Mouse (Mus musculus): ENCODE results near the gene P3h4. TPM values are rescaled to one million over a fixed set of nuclear protein-coding genes. Genes with fewer than 3 reads are reported as not detected.

P3h4 gene
- total RNA-seq (2021) = 1 to 10 TPM; 9.2 to 9.8 TPM

DNA sequence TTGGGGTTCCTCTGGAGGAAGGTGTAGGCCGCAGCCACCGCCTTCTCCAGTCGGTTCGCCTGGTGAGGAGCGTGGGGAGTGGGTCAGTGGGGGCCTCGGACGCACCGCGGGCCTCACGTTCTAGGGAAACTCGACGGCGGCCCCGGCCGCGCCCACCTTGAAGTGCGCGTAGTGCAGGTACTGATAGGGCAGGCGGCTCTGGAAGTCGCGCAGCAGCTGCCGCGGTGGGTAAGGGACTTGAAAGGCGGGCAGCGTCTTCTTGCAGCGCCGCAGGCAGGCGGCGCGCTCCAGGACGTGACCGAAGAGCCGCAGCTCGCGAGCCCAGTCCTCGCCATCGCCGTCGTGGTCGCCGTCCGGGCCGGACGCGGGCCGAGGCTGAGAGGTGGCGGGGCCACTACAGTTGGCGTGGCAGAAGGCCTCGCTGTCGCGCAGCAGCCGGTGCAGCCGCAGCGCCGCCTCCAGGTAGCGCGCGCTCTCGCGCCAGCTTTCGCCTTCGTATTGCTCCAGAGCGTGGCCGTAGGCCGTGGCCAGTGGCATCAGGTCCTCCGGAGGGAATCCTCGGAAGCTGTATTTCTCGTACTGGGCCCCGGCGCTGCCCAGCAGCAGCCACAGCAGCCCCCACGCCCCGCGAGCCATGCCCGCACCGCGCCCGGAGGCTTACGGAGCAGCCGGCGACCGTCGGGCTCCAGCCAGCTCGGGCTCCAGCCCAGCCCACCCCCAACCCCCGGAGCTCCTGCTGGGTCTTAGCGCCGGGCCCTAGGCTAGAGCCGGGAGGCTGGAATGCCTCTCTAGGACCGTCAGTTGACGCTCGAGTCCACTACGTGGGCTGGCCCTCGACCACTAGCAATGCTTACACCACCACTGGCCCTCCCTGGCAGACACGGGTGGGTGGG is at the start of gene P3h4:
TSS of gene P3h4 (minus strand) at position 816 of the 893 bp plus-strand sequence.
- peak; percentile 55 to 61 for DNase-seq (ENCODE audit: extremely low spot score in 1 of 2, low spot score in 1 of 2)

DNA sequence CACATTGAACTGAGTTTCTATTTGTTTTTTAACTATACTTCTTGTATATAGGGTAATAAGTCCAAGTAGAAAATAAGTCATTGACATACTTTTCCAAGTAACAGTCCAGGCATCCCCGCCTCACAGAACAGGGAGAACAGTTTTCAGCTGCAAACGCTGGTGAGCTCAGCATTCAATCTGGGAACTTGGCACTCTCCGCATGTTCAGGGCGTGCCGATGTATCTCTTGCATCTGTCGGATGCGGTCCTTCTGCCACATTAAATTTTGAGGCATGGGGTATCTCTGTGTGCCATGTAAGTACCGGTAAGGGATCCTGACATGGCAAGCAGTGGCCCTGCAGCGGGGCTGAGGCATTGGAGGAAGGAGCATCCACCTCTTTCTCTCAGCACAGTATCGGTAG is 48.1 kb upstream of the P3h4 start:
- peak; percentile 30 to 31 for DNase-seq (ENCODE audit: extremely low spot score in 1 of 2, low spot score in 1 of 2)

DNA sequence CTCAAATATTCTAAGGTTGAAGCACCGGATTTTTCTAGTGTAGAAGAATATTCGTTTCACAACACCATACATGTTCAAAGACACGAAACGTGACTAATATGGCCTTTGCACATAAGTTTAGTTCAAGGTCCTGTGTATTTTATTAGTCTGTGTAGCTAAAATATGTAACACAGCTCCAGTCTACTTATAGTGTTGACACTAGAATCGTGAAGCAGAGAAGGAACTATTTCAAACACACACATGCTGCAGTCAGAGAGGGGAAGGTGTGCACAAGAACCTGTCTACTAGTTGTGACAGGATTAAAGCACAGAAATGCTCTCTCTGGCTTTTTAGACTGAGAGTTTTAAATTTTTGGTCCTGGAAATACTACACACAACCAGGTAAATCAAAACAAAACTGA is 43.1 kb upstream of the P3h4 start:
- DNase-seq (ENCODE audit: extremely low spot score in 1 of 2, low spot score in 1 of 2) = no peak

DNA sequence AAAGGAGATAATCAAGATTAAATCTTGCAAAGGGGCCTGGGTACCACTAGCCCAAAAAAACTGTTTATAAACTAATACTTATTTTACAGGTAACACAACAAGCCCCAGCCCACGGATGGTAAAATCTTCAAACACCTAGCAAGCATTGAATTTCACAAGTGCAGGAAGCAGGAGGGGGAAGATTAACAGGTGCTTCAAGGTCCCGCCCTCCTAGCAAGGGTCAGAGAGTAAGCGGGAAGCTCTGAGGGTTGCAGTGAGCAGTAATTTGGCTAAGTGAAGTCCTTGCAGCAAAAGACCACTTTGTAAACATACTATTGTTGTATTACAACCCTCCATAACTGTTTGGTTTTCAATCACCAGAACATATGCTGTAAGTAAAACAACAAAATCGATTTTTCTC is 42.6 kb upstream of the P3h4 start:
- DNase-seq (ENCODE audit: extremely low spot score in 1 of 2, low spot score in 1 of 2) = no peak

DNA sequence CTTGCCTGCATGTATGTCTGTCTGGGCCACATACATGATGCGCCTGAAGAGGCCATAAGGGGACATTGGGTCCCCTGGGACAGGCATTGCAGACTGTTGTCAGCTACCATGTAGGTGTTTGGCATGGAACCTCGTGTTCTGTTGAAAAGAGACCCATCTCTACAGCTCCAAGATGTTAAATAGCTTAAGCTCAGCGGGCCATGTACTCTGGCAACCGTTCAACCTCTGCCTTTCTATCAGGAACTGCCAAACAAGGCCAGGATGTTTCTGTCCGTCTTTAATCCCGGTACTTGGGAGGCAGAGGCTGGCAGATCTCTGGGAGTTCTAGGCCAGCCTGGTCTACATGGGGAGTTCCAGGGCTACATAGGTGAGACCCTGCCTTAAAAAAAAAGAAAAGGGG is 28.0 kb upstream of the P3h4 start:
- DNase-seq (ENCODE audit: extremely low spot score in 1 of 2, low spot score in 1 of 2) = no peak

DNA sequence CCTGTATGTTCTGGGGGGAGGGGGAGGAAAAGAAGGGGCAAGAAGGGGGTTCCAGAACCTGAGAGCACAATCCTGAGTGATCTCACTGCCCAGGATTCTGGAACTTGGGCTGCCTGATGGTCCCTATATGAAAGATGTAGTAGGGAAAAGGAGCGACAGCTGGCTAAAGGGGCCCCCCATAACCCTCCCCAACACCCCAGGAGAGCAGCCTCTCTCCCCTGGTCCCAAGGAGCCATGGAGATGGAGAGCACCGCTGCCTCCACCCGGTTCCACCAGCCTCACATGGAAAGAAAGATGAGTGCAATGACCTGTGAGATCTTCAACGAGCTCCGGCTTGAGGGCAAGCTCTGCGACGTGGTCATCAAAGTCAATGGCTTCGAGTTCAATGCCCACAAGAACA is 27.2 kb upstream of the P3h4 start, which contains the start of the genes Nt5c3b and Klhl10:
TSS of gene Nt5c3b (minus strand) at position 12 of the 400 bp plus-strand sequence.
TSS of gene Klhl10 (plus strand) at position 121 of the 400 bp plus-strand sequence.
- no peak for DNase-seq (ENCODE audit: extremely low spot score in 1 of 2, low spot score in 1 of 2)

DNA sequence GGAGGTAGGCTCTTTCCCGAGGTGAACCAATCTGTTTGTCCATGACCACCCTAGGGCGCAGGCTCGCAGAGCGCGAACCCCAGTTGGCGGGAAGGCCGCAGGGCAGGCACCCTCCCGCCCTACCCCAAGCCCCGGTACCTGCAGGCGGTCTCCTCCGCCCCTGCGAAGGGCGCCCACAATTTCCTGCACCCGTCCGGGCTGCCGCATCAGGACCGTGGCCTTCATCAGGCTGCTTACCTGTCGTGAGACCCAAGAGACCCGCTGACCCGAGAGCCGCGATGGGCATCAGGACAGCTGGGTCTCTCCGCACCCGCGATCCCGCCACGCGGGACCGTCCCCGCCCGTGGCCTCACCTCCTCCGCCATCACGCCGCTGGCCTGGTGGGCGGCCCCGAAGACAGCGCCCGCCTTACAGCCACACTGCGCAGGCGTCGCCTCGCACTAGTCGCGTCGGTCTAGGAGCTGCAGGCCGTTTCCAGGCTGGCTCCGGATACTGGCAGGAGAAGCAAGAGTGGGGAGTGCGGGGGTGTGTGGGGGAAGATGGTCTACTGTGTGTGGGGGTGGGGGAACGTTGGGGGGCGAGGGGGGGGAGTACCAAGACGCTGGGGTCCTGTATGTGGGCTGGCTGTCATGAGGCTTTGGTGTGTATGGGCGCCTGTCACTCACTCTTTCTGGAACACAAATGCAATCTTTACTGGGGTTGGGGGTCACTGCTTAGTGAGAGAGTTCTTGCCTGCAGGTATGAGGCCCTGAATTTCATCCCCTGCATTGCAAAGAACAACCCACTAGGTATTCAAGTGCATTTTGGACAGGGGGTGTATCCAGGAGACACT is 26.3 kb upstream of the P3h4 start:
- DNase-seq (ENCODE audit: extremely low spot score in 1 of 2, low spot score in 1 of 2) = peak; percentile 66 to 76

DNA sequence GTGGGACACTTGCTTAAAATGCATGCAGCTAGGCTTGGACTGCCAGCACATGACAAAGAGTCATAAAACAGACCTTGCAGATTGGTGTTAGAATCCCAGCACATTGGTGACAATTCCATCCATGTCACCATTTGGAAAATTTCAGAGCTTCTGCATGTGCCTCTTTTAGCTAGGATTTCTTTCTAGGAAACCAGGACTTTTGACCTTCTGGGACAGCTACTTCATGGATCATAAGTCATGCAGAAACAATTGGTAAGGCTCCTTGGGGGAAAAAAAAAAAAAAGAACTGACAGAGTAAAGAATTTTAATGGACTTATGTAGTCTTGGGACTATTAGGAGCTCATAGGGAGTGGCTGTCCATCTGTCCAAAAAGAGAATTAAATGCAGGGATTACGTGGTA is 23.3 kb upstream of the P3h4 start:
- DNase-seq (ENCODE audit: extremely low spot score in 1 of 2, low spot score in 1 of 2) = no peak

DNA sequence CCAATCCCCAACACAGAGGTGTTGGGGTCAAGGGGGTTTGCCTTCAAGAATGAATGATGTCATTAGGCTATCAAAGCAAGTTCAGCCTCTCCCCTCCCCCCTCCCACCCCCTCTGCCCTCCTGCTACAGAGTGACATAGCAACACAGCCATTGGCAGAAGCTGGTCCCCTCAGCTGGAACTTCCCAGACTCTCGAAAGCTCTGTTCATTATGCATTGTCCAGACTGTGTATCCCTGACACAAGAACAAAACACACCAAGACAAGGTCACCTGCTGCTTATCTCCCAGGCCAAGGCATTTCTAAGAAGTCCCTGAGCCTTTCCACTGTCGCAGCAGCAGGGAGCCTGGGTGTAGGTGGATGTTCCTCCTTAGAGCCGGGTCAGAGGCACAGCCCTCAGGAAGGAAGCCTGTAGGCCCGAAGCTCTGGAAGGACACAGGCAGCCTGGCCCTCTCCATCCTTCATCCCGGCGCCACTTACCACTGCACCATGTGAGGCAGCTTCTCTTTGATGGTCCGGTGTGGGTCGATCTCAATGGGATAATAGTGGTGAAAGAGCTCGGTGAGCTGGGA is 21.1 kb upstream of the P3h4 start:
- no peak for DNase-seq (ENCODE audit: extremely low spot score in 1 of 2, low spot score in 1 of 2)

DNA sequence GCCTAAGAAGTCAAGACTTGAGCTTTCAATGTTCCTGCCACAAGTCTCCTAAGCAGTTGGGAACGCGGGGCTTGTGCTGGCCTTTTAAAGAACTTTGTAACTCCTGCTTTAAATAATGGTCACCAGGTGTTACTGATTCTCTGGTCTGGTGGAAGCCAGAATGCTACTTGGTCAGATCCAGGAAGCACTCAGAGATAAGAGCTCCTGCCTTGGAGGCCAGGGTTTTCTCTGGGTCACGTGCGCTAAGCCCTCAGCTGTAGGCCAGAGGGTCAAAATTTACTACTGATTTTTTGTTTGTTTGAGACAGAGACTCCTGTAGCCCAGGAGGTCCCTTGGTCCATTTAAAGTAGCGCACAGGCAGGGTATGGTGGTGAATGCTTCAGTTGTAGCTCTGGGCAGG is 17.4 kb upstream of the P3h4 start:
- no peak for DNase-seq (ENCODE audit: extremely low spot score in 1 of 2, low spot score in 1 of 2)

DNA sequence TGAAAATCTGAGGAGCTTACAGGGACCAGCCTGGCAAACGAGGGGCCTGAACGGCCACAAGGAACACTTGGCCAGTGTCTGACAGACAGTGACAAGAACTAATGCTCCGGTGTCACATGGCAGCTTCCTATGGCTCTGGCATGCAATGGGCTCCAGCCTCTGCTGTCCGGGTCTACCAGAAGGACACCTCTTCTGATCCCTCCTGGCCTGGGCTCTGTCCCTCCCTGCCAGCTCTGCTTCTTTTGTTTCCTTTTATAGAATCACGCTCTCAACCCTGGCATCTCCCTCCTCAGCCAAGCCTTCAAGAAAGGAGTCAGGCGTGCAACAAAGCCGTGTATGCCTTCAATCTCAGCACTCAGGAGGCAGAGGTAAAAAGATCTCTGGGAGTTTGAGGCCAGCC is 15.4 kb upstream of the P3h4 start:
- no peak for DNase-seq (ENCODE audit: extremely low spot score in 1 of 2, low spot score in 1 of 2)

DNA sequence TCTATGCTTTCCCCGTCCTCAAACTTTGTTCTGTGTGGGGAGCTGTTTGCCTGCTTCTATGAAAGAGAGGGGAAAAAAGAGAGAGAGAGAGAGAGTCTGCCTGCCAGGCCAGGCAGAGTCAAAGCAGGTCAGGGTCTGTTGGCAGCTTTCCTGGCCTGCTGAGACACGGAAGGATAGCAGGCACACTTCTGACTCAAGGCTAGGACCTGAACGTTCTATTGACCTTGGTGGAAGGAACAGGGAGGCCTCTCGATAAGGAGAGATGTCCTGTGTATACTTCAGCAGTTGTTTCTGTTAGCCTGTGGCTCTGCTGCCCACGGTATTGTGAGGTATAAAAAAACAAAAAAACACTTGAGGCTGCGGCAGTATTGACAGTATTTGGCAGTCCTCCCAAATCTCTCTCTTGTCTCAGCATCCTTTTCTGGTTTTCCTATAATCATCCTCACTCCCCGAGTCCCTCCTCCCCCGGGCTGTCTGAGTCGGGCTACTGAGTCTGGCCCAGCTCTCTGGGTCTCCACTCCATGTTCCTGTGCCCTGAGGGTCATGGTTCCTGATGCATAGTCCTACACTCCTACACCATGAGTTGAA is 14.1 kb upstream of the P3h4 start:
- DNase-seq (ENCODE audit: extremely low spot score in 1 of 2, low spot score in 1 of 2) = no peak

DNA sequence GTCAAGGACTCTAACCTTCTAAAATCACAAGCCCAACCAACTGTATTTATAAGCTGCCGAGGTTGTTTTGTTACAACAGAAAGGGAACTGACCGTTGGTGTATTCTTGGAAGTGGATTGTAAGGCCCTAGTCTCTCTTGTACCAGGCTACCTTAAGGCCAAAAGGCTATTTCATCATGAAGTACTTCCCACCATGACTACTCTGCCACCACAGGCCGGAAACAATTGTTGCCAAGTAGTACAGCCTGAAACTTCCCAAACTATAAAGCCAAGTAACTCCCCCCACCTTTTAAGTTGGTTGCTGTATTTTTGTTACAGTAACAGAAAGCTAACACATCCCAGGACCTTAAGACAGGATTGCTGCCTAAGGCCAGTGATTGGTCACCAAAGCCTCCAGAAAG is 12.2 kb upstream of the P3h4 start:
- DNase-seq (ENCODE audit: extremely low spot score in 1 of 2, low spot score in 1 of 2) = no peak

DNA sequence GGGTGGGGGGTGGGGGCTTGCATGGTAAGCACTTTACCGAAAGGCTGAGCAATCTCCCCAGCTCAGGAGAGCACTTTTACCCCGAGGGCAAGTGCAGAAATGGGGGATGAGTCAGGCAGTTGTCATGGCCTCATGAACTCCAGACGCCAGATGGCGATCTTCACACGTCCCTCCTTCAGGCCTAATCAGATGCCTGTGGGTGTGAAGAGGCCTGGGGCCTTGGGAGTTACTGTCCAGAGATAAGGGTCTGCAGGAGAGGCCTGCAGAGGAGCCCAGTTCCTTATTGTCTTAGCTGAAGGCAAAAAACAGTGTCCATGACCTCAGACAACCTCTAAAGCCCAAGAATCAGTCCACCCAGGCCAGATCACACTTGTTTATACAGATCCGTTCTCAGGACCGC is 11.2 kb upstream of the P3h4 start:
- DNase-seq (ENCODE audit: extremely low spot score in 1 of 2, low spot score in 1 of 2) = peak; percentile 50 to 79

DNA sequence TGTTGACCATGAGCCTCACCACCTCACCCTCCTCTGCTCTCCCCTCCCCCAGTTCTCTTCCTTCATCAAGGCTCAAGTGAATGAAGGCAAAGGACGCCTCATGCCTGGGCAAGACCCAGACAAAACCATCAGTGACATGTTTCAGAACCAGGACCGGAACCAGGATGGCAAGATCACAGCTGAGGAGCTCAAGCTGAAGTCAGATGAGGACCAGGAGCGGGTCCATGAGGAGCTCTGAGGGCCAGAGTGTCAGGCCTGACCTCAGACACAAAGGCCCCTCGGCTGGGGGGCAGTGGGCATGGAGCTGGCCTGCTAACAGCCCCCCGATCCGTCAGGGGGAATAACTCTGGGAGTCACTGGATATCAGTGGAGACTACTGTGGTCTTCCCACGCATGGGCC is 9.2 kb upstream of the P3h4 start:
- DNase-seq (ENCODE audit: extremely low spot score in 1 of 2, low spot score in 1 of 2) = no peak

DNA sequence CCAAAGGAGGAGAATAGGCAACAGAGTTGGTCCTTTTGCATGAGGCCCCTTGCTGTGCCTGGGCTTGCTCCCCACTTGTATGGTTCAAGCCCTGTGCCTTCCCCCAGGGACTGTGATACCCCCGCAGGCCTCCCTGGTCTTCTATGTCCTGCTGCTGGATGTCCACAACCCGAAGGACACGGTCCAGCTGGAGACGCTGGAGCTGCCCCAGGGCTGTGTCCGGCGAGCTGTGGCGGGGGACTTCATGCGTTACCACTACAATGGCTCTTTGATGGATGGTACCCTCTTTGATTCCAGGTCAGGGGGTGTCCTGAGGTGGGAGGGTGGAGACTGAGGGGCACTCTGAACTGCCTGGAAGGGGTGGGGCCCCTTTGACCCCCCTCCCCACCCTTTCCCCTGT is 6.9 kb upstream of the P3h4 start:
- no peak for DNase-seq (ENCODE audit: extremely low spot score in 1 of 2, low spot score in 1 of 2)

DNA sequence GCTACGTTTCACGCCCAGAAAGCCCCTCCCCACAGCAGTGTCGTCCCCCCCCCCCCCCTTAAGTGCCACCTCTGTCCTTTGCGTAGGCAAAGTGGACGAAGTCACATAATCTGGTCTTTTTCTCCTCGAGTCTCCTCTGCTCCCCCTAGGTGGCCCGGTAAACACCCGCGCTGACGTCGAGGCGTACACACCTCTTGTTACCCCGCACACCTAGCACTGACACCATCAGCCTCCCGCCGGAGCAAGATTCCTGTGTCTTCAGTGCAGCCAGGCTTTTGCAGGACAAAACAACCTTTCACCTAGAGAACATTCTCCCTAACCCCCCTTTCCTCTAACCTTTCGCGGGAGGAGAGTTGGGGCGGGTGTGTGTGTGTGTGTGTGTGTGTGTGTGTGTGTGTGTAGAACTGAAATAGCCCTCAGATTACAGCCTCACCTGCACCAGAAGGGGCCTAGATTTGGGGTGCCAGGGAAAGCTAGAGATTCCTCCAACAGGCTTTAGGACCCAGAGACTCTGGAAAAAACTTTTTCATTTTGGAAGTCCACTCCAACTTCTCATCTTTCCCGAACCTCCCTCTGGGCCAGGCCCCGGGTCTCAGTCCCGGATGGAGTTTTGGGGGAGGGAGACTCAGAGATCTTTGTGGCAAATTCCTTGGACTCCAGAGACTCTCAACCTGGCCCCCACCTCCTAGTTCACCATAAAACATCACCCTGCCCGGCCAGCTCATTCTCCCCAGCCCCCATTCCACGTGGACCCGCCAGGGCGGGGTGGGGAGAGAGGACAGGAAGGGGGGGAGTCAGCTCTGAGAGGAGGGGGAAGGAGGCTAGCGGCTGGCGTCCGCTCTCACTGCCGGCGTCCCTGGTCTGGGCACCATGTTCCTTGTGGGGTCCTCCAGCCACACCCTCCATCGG is 532 bp upstream of the P3h4 start, which contains the start of gene Fkbp10:
TSS of gene Fkbp10 (plus strand) at position 784 of the 909 bp plus-strand sequence.
- DNase-seq (ENCODE audit: extremely low spot score in 1 of 2, low spot score in 1 of 2) = no peak

DNA sequence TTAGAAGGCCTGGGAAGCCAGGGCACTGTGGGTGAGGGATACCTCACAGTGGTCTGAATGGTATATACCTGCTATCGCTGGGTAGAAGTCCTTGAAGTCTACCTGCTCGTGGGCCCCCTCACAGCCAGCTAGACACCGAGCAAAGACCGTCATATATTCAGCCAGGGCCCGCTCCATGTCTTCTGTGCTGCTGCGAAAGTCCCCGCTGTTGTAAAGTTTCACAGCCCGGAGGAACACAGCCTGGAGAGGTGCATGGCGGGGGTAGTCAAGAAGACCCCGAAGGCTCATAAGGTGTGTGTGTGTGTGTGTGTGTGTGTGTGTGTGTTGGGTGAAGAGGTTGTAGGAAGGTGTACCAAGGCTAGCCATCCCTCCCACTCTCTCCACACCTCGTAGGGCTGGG is 1.1 kb downstream of the P3h4 start:
- no peak for DNase-seq (ENCODE audit: extremely low spot score in 1 of 2, low spot score in 1 of 2)

DNA sequence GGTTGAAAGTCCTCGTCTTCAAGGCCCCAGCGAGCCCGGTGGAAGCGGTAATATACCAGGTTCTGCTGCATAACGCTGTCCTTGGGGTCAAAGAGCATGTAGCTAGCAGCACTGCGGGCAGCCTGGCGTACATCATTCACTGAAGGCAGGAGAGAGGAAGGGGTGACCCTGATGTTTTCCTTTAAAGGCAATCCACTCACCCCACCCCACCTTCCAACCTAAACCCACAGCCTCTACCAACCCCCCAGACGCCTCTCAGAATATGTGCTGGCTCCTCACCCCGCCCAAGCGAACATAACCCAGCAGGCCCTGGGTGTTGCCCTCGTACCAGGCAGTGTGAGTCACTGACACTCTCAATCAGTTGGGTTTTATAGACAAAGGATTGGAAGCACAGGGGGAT is 2.9 kb downstream of the P3h4 start:
- DNase-seq (ENCODE audit: extremely low spot score in 1 of 2, low spot score in 1 of 2) = no peak

DNA sequence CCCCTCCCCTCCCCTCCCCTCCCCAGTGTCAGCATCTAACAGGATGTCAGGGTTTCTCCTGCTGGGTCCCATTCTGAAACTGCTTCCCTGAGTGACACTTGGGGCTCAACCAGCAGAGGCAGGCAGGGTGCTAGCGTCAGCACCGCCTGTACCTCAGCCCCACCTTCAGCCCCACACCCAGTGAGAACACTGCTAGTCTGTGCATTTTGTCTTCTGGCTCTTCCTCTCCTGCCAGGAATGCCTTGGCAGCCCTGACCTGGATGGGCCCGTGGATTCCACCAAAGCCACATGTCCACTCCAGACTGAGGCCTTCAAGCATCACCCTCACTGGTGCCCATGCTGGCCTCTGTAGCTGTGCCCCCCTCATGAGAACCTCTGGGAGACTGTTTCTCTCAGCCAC is 5.0 kb downstream of the P3h4 start:
- DNase-seq (ENCODE audit: extremely low spot score in 1 of 2, low spot score in 1 of 2) = no peak
